Comparison of ENCODE assay signal across 8 mouse cellular contexts in the genomic region with DNA sequence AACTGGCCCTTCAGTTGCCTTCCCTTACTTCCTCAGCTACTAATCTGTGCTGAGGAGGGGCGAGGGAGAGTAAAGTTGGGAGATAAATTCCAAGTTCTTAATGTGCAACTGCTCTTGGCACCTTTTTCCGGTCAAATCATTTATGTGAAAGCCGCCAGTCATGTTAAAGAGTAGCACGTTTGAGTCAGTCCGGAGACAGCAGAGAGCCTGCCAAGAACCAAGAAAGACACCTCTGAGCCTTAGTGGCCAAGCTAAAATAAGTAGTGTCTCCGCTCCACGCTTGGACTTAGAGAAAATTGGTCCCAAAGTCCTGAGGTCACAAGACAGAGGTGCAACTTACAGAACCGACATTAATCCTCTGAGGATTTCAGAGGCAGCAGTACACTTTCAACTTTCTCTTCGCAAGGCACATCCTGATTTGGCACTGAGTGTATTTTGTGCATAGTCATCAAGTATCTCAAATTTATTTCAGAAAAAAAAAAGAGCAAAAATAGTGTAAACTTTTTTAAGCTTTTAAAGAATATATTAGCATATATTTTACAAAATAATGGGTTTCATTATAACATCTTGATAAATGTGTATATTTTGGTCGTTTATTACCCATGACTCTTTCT. TPM values are rescaled to one million over a fixed set of nuclear protein-coding genes. Genes with fewer than 3 reads are reported as not detected.
DNase-seq lines count a peak whose midpoint lies in the region; ATAC-seq and TF ChIP-seq lines count a peak whose summit lies in the region.

No protein-coding gene starts in this region.

- TF ChIP-seq CTCF in heart, adult 2 months (IDR thresholded peaks at IDR 0.05), result no peak

- 0 out of 2 replicates have a peak, but pooled peaks cover 1% of the 10 kb centered on the region for H3K79me2 ChIP-seq in heart, adult 2 months (replicated peaks; ENCODE audit: control insufficient read depth, insufficient read depth, low read length)

- no peak for ATAC-seq in heart, embryonic 16.5 days (replicated peaks; ENCODE audit: extremely low read depth, insufficient read depth, low FRiP score)
- peak; percentile 13 for ATAC-seq in liver, embryonic 15.5 days (ENCODE audit: insufficient read depth)

- WGBS in heart, adult 2 months, result 8% methylated on average over 10 of the region's 10 CpGs
- 10% methylated on average over 10 of the region's 10 CpGs for WGBS in heart, embryonic 16.5 days
- WGBS in liver, embryonic 15.5 days (ENCODE audit: insufficient replicate concordance), result 8% methylated on average over 10 of the region's 10 CpGs

- TF ChIP-seq POLR2A in heart, adult 2 months (IDR thresholded peaks at IDR 0.05; ENCODE audit: insufficient read depth, low read depth, low read length), result no peak

- intact Hi-C loops in heart, adult 2 months (cut with DNase I), result loop anchor here (10.0 kb wide), 1 partner anchor 77 kb away; no protein-coding TSS in a partner anchor
- intact Hi-C loops in heart, postnatal 25 days (cut with DNase I), result loop anchor here (10.0 kb wide), 1 partner anchor 787 kb away; no protein-coding TSS in a partner anchor

- peak overlapping the region; percentile 97 for H3K4me2 ChIP-seq in heart, embryonic 16.5 days (ENCODE audit: low read depth, low read length)
- peak overlapping the region; percentile 76 for H3K4me2 ChIP-seq in liver, embryonic 15.5 days

- H3K4me3 ChIP-seq in heart, adult 2 months, result peak overlapping the region; percentile 87
- H3K4me3 ChIP-seq in ES-E14 (ENCODE audit: insufficient read depth in 1 of 2, low read depth in 1 of 2, low read length in 2 of 2, poor library complexity in 1 of 2, severe bottlenecking in 1 of 2), result peak overlapping the region; percentile 81 to 92
- peak overlapping the region; percentile 76 for H3K4me3 ChIP-seq in heart, embryonic 16.5 days (ENCODE audit: low read length)
- peak overlapping the region; percentile 85 for H3K4me3 ChIP-seq in liver, embryonic 15.5 days (replicated peaks)

- H3K4me1 ChIP-seq in heart, adult 2 months (ENCODE audit: control insufficient read depth, insufficient read depth, low read length), result no peaks in the 10 kb centered on the region; the same call in none of the 2 replicates
- no peaks in the 10 kb centered on the region; a peak in 1 of 4 replicates for H3K4me1 ChIP-seq in ES-E14 (ENCODE audit: control insufficient read depth in 2 of 2, insufficient read depth in 2 of 2, low read length in 2 of 2, poor library complexity in 1 of 2)
- peaks cover 10% of the 10 kb centered on the region for H3K4me1 ChIP-seq in heart, embryonic 16.5 days (ENCODE audit: control insufficient read depth, insufficient read depth, low read length)
- peaks cover 31% of the 10 kb centered on the region for H3K4me1 ChIP-seq in liver, embryonic 15.5 days (replicated peaks)

- TF ChIP-seq EP300 in heart, adult 2 months (IDR thresholded peaks at IDR 0.05; ENCODE audit: insufficient read depth, low read depth, low read length), result no peak

- no peaks in the 10 kb centered on the region for H3K9me3 ChIP-seq in ES-E14 (ENCODE audit: control insufficient read depth, insufficient read depth, low read depth, low read length)
- no peaks in the 10 kb centered on the region for H3K9me3 ChIP-seq in heart, embryonic 16.5 days (replicated peaks; ENCODE audit: control insufficient read depth, low read length)
- H3K9me3 ChIP-seq in liver, embryonic 15.5 days (replicated peaks), result no peaks in the 10 kb centered on the region

- in situ Hi-C loops in ES-E14 (cut with MboI; ENCODE audit: low sequenced_read_pairs in 2 of 2, unreplicated experiment in 2 of 2), result no loop called here

- H3K27ac ChIP-seq in heart, adult 2 months, result peak overlapping the region; percentile 55
- no peak overlapping the region for H3K27ac ChIP-seq in ES-E14 (ENCODE audit: insufficient read depth, low read depth, low read length, poor library complexity, severe bottlenecking)
- H3K27ac ChIP-seq in heart, embryonic 16.5 days (ENCODE audit: low read length), result peak overlapping the region; percentile 61
- peak overlapping the region; percentile 85 for H3K27ac ChIP-seq in liver, embryonic 15.5 days (replicated peaks)

- H3K9ac ChIP-seq in heart, adult 2 months (ENCODE audit: low read depth, low read length), result peak overlapping the region; percentile 64
- H3K9ac ChIP-seq in ES-E14 (ENCODE audit: insufficient read depth, low read depth, low read length, poor library complexity, severe bottlenecking), result peak overlapping the region; percentile 83
- H3K9ac ChIP-seq in heart, embryonic 16.5 days (ENCODE audit: low read length), result peak overlapping the region; percentile 77
- peak overlapping the region; percentile 61 for H3K9ac ChIP-seq in liver, embryonic 15.5 days

- no peaks in the 10 kb centered on the region for H3K36me3 ChIP-seq in heart, adult 2 months (ENCODE audit: control insufficient read depth, insufficient read depth, low read length)
- H3K36me3 ChIP-seq in ES-E14 (ENCODE audit: control insufficient read depth, insufficient read depth, low read length, poor library complexity, severe bottlenecking), result no peaks in the 10 kb centered on the region
- no peaks in the 10 kb centered on the region for H3K36me3 ChIP-seq in heart, embryonic 16.5 days (ENCODE audit: control insufficient read depth, insufficient read depth)
- no peaks in the 10 kb centered on the region for H3K36me3 ChIP-seq in liver, embryonic 15.5 days (replicated peaks)

- no peaks in the 10 kb centered on the region for H3K27me3 ChIP-seq in heart, adult 2 months (ENCODE audit: control insufficient read depth, insufficient read depth, low read length)
- peaks cover 6% of the 10 kb centered on the region; the same call in 1 of the 2 replicates for H3K27me3 ChIP-seq in heart, embryonic 16.5 days (ENCODE audit: control insufficient read depth, insufficient read depth, low read length)
- 0 out of 2 replicates have a peak, but pooled peaks cover 4% of the 10 kb centered on the region for H3K27me3 ChIP-seq in liver, embryonic 15.5 days

- DNase-seq in heart, adult 2 months, result no peak
- DNase-seq in heart, postnatal 25 days (ENCODE audit: low spot score), result no peak
- DNase-seq in ES-E14 (ENCODE audit: low read depth, low spot score), result no peak
- DNase-seq in ovary, postnatal 10 days (ENCODE audit: low spot score), result no peak
- no peak for DNase-seq in adrenal gland, adult 8-10 months
- DNase-seq in gastrocnemius, postnatal 10 days, result no peak

TF ChIP-seq in ES-E14, 5 proteins besides CTCF, POLR2A, EP300 and RAD21:
- TF ChIP-seq HCFC1 (IDR thresholded peaks at IDR 0.05; ENCODE audit: borderline replicate concordance, insufficient read depth, low read length), result no peak
- TF ChIP-seq CHD2 (IDR thresholded peaks at IDR 0.05; ENCODE audit: low read depth, low read length), result no peak
- no peak for TF ChIP-seq ZNF384 (IDR thresholded peaks at IDR 0.05; ENCODE audit: low read depth, low read length)
- no peak for TF ChIP-seq MAFK (IDR thresholded peaks at IDR 0.05; ENCODE audit: insufficient read depth, low read depth, low read length)
- TF ChIP-seq ZC3H11A (IDR thresholded peaks at IDR 0.05; ENCODE audit: borderline replicate concordance, low read depth, low read length), result no peak

RNA-seq across cellular contexts. Expression of a gene that starts 0.8 kb away (rescaled TPM):
- total RNA-seq in heart, adult 2 months (2021), result 10 to 100 TPM; 31.4 to 34.9 TPM
- polyA plus RNA-seq in heart, adult 2 months (2012; rRNA removed), result 3.2 and 7.8 TPM in 2 replicates
- 10 to 100 TPM; 30.8 to 31.5 TPM for total RNA-seq in heart, postnatal 25 days (2021)
- total RNA-seq in ES-E14 (2012; rRNA removed), result 25.7 and 27.1 TPM in 2 replicates
- polyA plus RNA-seq in heart, embryonic 16.5 days (2015; fragmentation: Nextera tagmentation; extraction: Ambion mirVana), result 8.1 and 9.4 TPM in 2 replicates
- 6.1 and 6.3 TPM in 2 replicates for polyA plus RNA-seq in liver, embryonic 15.5 days (2015; fragmentation: Nextera tagmentation; extraction: Ambion mirVana)
- total RNA-seq in adrenal gland, adult 8-10 months (2022), result 10 to 100 TPM; 33.9 to 48.8 (median 43.2) TPM
- 10 to 100 TPM; 15.1 to 15.4 TPM for total RNA-seq in gastrocnemius, postnatal 10 days (2021)
